Comparison of ENCODE assay signal across 17 mouse cellular contexts in the genomic region with DNA sequence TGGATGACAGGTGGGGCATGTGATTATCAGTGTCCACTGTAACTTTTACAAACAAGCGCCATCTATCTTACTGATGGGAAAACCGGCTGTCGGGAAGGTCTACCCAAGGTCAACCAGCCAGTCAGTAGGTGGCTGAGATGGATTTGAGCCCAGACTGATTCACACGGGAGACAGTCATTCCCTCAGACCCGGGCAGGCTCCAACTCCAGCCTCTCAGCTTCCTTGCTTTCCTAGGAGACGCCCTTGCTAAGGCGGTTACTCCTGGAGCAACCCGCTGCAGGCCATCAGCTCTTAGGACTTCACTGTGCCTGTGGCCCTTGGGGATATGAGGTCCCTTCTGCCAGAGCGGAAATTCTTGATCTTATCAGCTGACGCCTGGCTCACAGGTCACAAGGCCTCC. TPM values are rescaled to one million over a fixed set of nuclear protein-coding genes. Genes with fewer than 3 reads are reported as not detected.
A peak's percentile ranks its signal among the peaks of the same experiment; 100 is the strongest.
DNase-seq lines count a peak whose midpoint lies in the region; ATAC-seq and TF ChIP-seq lines count a peak whose summit lies in the region.
"Had no signal": no experiment of that assay in that cellular context is flagged by ENCODE, and none has a peak within 500 bp of the region (broad histone marks: within the 10 kb centered on the region; RNA-seq: fewer than 3 reads in every experiment).

No protein-coding gene starts in this region.

- H3K4me3 ChIP-seq in lung, postnatal 0 days (ENCODE audit: low read depth, low read length) = no peak overlapping the region
- H3K4me3 ChIP-seq in heart, embryonic 15.5 days = no peak overlapping the region
- H3K4me3 ChIP-seq: hindbrain, embryonic 15.5 days; layer of hippocampus, adult 2 months; liver, embryonic 12.5 days; myocyte had no signal

- peak; percentile 12 for DNase-seq in lung, postnatal 36 days
- no peak for DNase-seq in lung, postnatal 0 days (ENCODE audit: low spot score)
- DNase-seq in heart, adult 11 months = peak; percentile 97
- no peak for DNase-seq in left cerebral cortex, adult 8-10 months (ENCODE audit: low spot score in 2 of 2)
- no peak for DNase-seq in ovary, postnatal 10 days (ENCODE audit: low spot score)
- DNase-seq in cerebellum, adult 9-10 months = no peak
- DNase-seq: cerebellum, adult 18-20 months; lung, postnatal 14 days; thymus, adult 18-20 months had no signal

- no peak overlapping the region for H3K9ac ChIP-seq in lung, postnatal 0 days (replicated peaks; ENCODE audit: low read depth)
- H3K9ac ChIP-seq in heart, embryonic 15.5 days = no peak overlapping the region
- H3K9ac ChIP-seq: hindbrain, embryonic 15.5 days; liver, embryonic 12.5 days had no signal

- no peaks in the 10 kb centered on the region for H3K9me3 ChIP-seq in lung, postnatal 0 days (ENCODE audit: low read length)
- H3K9me3 ChIP-seq in heart, embryonic 15.5 days (replicated peaks) = no peaks in the 10 kb centered on the region
- H3K9me3 ChIP-seq: hindbrain, embryonic 15.5 days; liver, embryonic 12.5 days had no signal

- no peak for TF ChIP-seq EP300 in lung, postnatal 0 days (IDR thresholded peaks at IDR 0.05)

- no peaks in the 10 kb centered on the region for H3K4me1 ChIP-seq in lung, postnatal 0 days (ENCODE audit: insufficient read depth, low read depth, low read length)
- peaks cover 17% of the 10 kb centered on the region for H3K4me1 ChIP-seq in heart, embryonic 15.5 days (replicated peaks)
- H3K4me1 ChIP-seq: hindbrain, embryonic 15.5 days had no signal

- WGBS in lung, postnatal 0 days = 48% methylated on average over 10 of the region's 10 CpGs
- 29% methylated on average over 10 of the region's 10 CpGs for WGBS in heart, embryonic 15.5 days

- H3K36me3 ChIP-seq in lung, postnatal 0 days (ENCODE audit: insufficient read depth, low read length) = peaks cover 25% of the 10 kb centered on the region; the same call in 1 of the 2 replicates
- H3K36me3 ChIP-seq in heart, embryonic 15.5 days = peaks cover 59% of the 10 kb centered on the region

- H3K4me2 ChIP-seq in lung, postnatal 0 days (replicated peaks; ENCODE audit: low read depth, low read length) = no peak overlapping the region
- 0 out of 2 replicates have a peak overlapping the region, but pooled peaks have one; percentile 10 for H3K4me2 ChIP-seq in heart, embryonic 15.5 days
- H3K4me2 ChIP-seq: hindbrain, embryonic 15.5 days; liver, embryonic 12.5 days; midbrain, embryonic 11.5 days had no signal

- H3K27ac ChIP-seq in lung, postnatal 0 days (ENCODE audit: low read length) = no peak overlapping the region
- peak overlapping the region; percentile 82 for H3K27ac ChIP-seq in heart, embryonic 15.5 days
- H3K27ac ChIP-seq: hindbrain, embryonic 15.5 days; layer of hippocampus, adult 2 months; liver, embryonic 12.5 days had no signal

- H3K27me3 ChIP-seq in lung, postnatal 0 days (replicated peaks; ENCODE audit: insufficient read depth, low read length) = no peaks in the 10 kb centered on the region
- H3K27me3 ChIP-seq in heart, embryonic 15.5 days = no peaks in the 10 kb centered on the region
- H3K27me3 ChIP-seq: hindbrain, embryonic 15.5 days; liver, embryonic 12.5 days had no signal

- no peak for TF ChIP-seq CTCF in lung, postnatal 0 days (IDR thresholded peaks at IDR 0.05)

- ATAC-seq in lung, postnatal 0 days = no peak
- ATAC-seq in heart, embryonic 15.5 days (replicated peaks; ENCODE audit: insufficient number of reproducible peaks, insufficient read depth, low FRiP score, low read depth) = peak; percentile 38; the same call in 1 of the 2 replicates
- ATAC-seq: CD4-positive, CD25-positive, alpha-beta regulatory T cell, adult 4 months; forebrain, embryonic 16.5 days; liver, embryonic 12.5 days had no signal

RNA-seq across cellular contexts. Expression of a gene that starts 11.6 kb away (rescaled TPM):
- polyA plus RNA-seq in lung, postnatal 0 days (2015; fragmentation: Nextera tagmentation; extraction: Ambion mirVana) = 419 and 421 TPM in 2 replicates
- polyA plus RNA-seq in heart, embryonic 15.5 days (2015; fragmentation: Nextera tagmentation; extraction: Ambion mirVana) = 479 and 520 TPM in 2 replicates
- 100 to 1,000 TPM; 141 to 164 (median 155) TPM for total RNA-seq in left cerebral cortex, adult 8-10 months (2022)

RNA-seq across cellular contexts. Expression of a gene that starts 12.2 kb away (rescaled TPM):
- polyA plus RNA-seq in lung, postnatal 0 days (2015; fragmentation: Nextera tagmentation; extraction: Ambion mirVana) = 37.9 and 44.7 TPM in 2 replicates
- polyA plus RNA-seq in heart, embryonic 15.5 days (2015; fragmentation: Nextera tagmentation; extraction: Ambion mirVana) = 31.8 and 38.6 TPM in 2 replicates
- 10 to 100 TPM; 40.9 to 46.2 (median 43.0) TPM for total RNA-seq in left cerebral cortex, adult 8-10 months (2022)

RNA-seq across cellular contexts. Expression of a gene that starts 21.2 kb away (rescaled TPM):
- 37.0 and 37.8 TPM in 2 replicates for polyA plus RNA-seq in lung, postnatal 0 days (2015; fragmentation: Nextera tagmentation; extraction: Ambion mirVana)
- polyA plus RNA-seq in heart, embryonic 15.5 days (2015; fragmentation: Nextera tagmentation; extraction: Ambion mirVana) = 66.5 and 67.4 TPM in 2 replicates
- total RNA-seq in left cerebral cortex, adult 8-10 months (2022) = 10 to 100 TPM; 26.6 to 30.4 (median 28.8) TPM

RNA-seq across cellular contexts. Expression of a gene that starts 21.4 kb away (rescaled TPM):
- polyA plus RNA-seq in lung, postnatal 0 days (2015; fragmentation: Nextera tagmentation; extraction: Ambion mirVana) = 62.3 and 65.2 TPM in 2 replicates
- 63.0 and 63.4 TPM in 2 replicates for polyA plus RNA-seq in heart, embryonic 15.5 days (2015; fragmentation: Nextera tagmentation; extraction: Ambion mirVana)
- 10 to 100 TPM; 20.2 to 24.3 (median 22.2) TPM for total RNA-seq in left cerebral cortex, adult 8-10 months (2022)

RNA-seq across cellular contexts. Expression of a gene that starts 36.6 kb away (rescaled TPM):
- polyA plus RNA-seq in lung, postnatal 0 days (2015; fragmentation: Nextera tagmentation; extraction: Ambion mirVana) = 34.6 and 38.7 TPM in 2 replicates
- 18.8 and 19.8 TPM in 2 replicates for polyA plus RNA-seq in heart, embryonic 15.5 days (2015; fragmentation: Nextera tagmentation; extraction: Ambion mirVana)
- total RNA-seq in left cerebral cortex, adult 8-10 months (2022) = 10 to 100 TPM; 20.0 to 23.0 (median 22.2) TPM
- polyA plus RNA-seq: CD4-positive, CD25-positive, alpha-beta regulatory T cell, adult 4 months had no signal

Comparison
In these comparisons a context has a peak if more than half of its experiments do, and no peak if none do; other contexts are left out.
1. DNase-seq: peak in lung, postnatal 36 days (single experiment) and heart, adult 11 months (single experiment); none in lung, postnatal 0 days (single experiment), left cerebral cortex, adult 8-10 months (0 of 2), ovary, postnatal 10 days (single experiment) and cerebellum, adult 9-10 months (single experiment).